Comparison of ENCODE assay signal across 36 mouse cellular contexts in genomic region chr6:53768275-53768674, GRCm38 (mm10). TPM values are rescaled to one million over a fixed set of nuclear protein-coding genes. Genes with fewer than 3 reads are reported as not detected.
"Had no signal": no experiment of that assay in that cellular context is flagged by ENCODE, and none has a peak within 500 bp of the region (broad histone marks: within the 10 kb centered on the region; RNA-seq: fewer than 3 reads in every experiment).

No protein-coding gene starts in this region.

- H3K36me3 ChIP-seq: limb, embryonic 10.5 days; limb, embryonic 12.5 days; limb, embryonic 13.5 days; limb, embryonic 15.5 days; liver, embryonic 12.5 days; liver, embryonic 13.5 days; liver, embryonic 15.5 days; lung, embryonic 15.5 days; midbrain, embryonic 10.5 days; midbrain, embryonic 12.5 days; midbrain, embryonic 15.5 days; neural tube, embryonic 12.5 days; neural tube, embryonic 13.5 days had no signal

- H3K4me2 ChIP-seq: limb, embryonic 12.5 days; limb, embryonic 13.5 days; limb, embryonic 15.5 days; liver, embryonic 11.5 days; liver, embryonic 12.5 days; liver, embryonic 13.5 days; liver, embryonic 15.5 days; lung, embryonic 14.5 days; lung, embryonic 15.5 days; midbrain, embryonic 11.5 days; midbrain, embryonic 12.5 days; midbrain, embryonic 15.5 days; neural tube, embryonic 12.5 days; neural tube, embryonic 13.5 days had no signal

- H3K9me3 ChIP-seq: limb, embryonic 10.5 days; limb, embryonic 12.5 days; limb, embryonic 13.5 days; limb, embryonic 15.5 days; liver, embryonic 12.5 days; liver, embryonic 13.5 days; liver, embryonic 15.5 days; lung, embryonic 15.5 days; megakaryocyte, embryonic 14.5 days; midbrain, embryonic 10.5 days; midbrain, embryonic 12.5 days; midbrain, embryonic 15.5 days; neural tube, embryonic 12.5 days; neural tube, embryonic 13.5 days had no signal

- DNase-seq: left cerebral cortex, postnatal 4 days; liver; liver, embryonic 13.5 days; liver, postnatal 0 days; lung, adult 18-20 months; lung, adult 2 months; lung, embryonic 14.5 days; lung, postnatal 10 days; lung, postnatal 14 days; lung, postnatal 36 days; lung, postnatal 4 days; midbrain, embryonic 14.5 days had no signal

- H3K4me1 ChIP-seq: liver, embryonic 12.5 days; liver, embryonic 13.5 days; liver, embryonic 15.5 days; midbrain, embryonic 10.5 days; midbrain, embryonic 12.5 days; midbrain, embryonic 15.5 days; neural tube, embryonic 12.5 days; neural tube, embryonic 13.5 days had no signal

- H3K9ac ChIP-seq: limb, embryonic 12.5 days; limb, embryonic 13.5 days; limb, embryonic 15.5 days; liver, embryonic 12.5 days; liver, embryonic 13.5 days; liver, embryonic 14.5 days; liver, embryonic 15.5 days; liver, postnatal 0 days; lung, embryonic 14.5 days; lung, embryonic 15.5 days; midbrain, embryonic 12.5 days; midbrain, embryonic 15.5 days; neural tube, embryonic 12.5 days; neural tube, embryonic 13.5 days had no signal

- ATAC-seq: liver, embryonic 12.5 days; liver, postnatal 0 days; lung, postnatal 0 days; midbrain, embryonic 15.5 days; midbrain, embryonic 16.5 days had no signal

- H3K4me3 ChIP-seq: limb, embryonic 10.5 days; limb, embryonic 12.5 days; limb, embryonic 13.5 days; limb, embryonic 15.5 days; liver, embryonic 12.5 days; liver, embryonic 13.5 days; liver, embryonic 15.5 days; lung, embryonic 15.5 days; megakaryocyte, embryonic 14.5 days; midbrain, embryonic 10.5 days; midbrain, embryonic 12.5 days; midbrain, embryonic 15.5 days; myocyte; neural tube, embryonic 12.5 days; neural tube, embryonic 13.5 days had no signal

- H3K27ac ChIP-seq: limb, embryonic 10.5 days; limb, embryonic 12.5 days; limb, embryonic 13.5 days; limb, embryonic 15.5 days; liver, embryonic 12.5 days; liver, embryonic 13.5 days; liver, embryonic 14.5 days; liver, embryonic 15.5 days; lung, embryonic 15.5 days; macrophage; midbrain, embryonic 10.5 days; midbrain, embryonic 12.5 days; midbrain, embryonic 15.5 days; neural tube, embryonic 12.5 days; neural tube, embryonic 13.5 days had no signal

- H3K27me3 ChIP-seq: limb, embryonic 12.5 days; limb, embryonic 13.5 days; limb, embryonic 15.5 days; liver, embryonic 12.5 days; liver, embryonic 13.5 days; liver, embryonic 15.5 days; lung, embryonic 15.5 days; midbrain, embryonic 12.5 days; midbrain, embryonic 15.5 days; neural tube, embryonic 12.5 days; neural tube, embryonic 13.5 days had no signal

RNA-seq across cellular contexts. Expression of gene Tril, which starts 52.4 kb away (rescaled TPM):
- total RNA-seq: megakaryocyte progenitor cell, adult 5-6 weeks; megakaryocyte, adult 5-6 weeks; megakaryocyte-erythroid progenitor cell, adult 5-6 weeks; monocyte, adult 5-6 weeks had no signal
- polyA plus RNA-seq: macrophage had no signal
